Mouse (Mus musculus) thymus, adult 2 months (tissue): Measurements from ENCODE around the gene Dock8.

ENCODE experiments used
- CTCF ChIP-seq: fragments of 200-500 bp; IDR thresholded peaks from 2 replicates; pipeline ENCODE4 v1.5.1; 2012; ENCODE audit warnings: mild to moderate bottlenecking, control low read depth, low read length, moderate library complexity, borderline replicate concordance; ENCODE audit not compliant: control insufficient read depth, poor library complexity, insufficient read depth; ENCODE audit errors: extremely low read depth
- POLR2A ChIP-seq: fragments of 200-500 bp; IDR thresholded peaks from 2 replicates; pipeline ENCODE4 v1.6.1; 2012; ENCODE audit warnings: mild to moderate bottlenecking, low read length, control low read depth, moderate library complexity; ENCODE audit not compliant: control insufficient read depth, poor library complexity, insufficient read depth; ENCODE audit errors: extremely low read depth

GRCm38 (mm10) chr19:25220611-25221010 is 221.3 kb downstream of the Dock8 start:
- TF ChIP-seq POLR2A, result no peak
- no peak for TF ChIP-seq CTCF
